Mouse (Mus musculus): ENCODE results near the gene BC016579. TPM values are rescaled to one million over a fixed set of nuclear protein-coding genes. Genes with fewer than 3 reads are reported as not detected.

Gene BC016579
- polyA plus RNA-seq (2015; fragmentation: Nextera tagmentation; extraction: Ambion mirVana) = 0.31 TPM in 2 replicates

DNA sequence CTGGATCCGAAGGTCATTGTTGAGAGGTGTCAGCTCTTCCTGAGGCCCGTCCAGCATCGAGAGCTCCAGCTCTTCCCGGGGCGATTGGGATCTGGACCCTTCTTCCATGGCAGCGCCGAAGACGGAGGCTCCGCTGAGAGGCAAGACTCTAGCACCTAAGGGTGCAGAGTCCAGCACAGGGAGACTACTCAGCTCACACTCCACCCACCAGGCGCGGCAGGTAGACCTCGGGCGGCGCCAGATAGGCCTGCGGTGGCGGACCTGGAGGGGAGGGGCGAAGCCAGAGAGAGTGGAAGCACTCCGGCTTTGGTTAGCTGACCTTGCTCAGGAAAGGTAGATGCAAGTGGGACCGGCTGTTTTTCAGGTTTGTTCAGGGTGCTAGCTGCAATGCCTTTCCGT lies at the start of gene BC016579:
Gene BC016579 (minus strand): TSS at position 135 of the 399 bp plus-strand sequence.
- Histone ChIP-seq H3K36me3 (no peaks in the 10 kb centered on the region), H3K4me1 (peaks cover 11% of the 10 kb centered on the region), H3K4me3 (peak within 1 kb of the TSS; percentile 28), H3K9me3 (no peaks in the 10 kb centered on the region), H3K4me2 (peak within 1 kb of the TSS; percentile 49), H3K27ac (no peak within 1 kb of the TSS), H3K9ac (no peak within 1 kb of the TSS), H3K27me3 (peaks cover 6% of the 10 kb centered on the region; the same call in 1 of the 2 replicates)
- WGBS = 7% methylated on average over 20 of the region's 20 CpGs
- ATAC-seq (ENCODE audit: insufficient number of reproducible peaks, low FRiP score, low TSS enrichment, low read depth) = no peak

DNA sequence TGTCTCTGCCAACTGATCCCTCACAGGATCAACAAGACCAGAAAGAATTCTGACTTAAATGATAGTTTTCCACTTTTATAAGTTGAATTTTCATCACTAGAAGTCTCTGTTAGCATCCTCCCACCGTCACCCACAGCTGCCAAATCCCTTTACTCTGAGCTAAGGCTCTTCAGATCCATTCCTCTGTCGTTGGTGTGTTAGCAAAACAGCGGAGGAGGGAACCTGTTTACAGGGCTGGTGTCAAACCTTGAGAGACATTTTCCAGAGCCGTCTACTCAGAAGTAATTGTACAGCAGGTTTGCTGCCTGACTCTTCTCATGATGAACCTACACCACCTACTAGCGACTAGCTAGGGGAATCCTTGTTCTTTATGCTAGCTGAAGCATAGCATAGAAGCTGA lies 45.4 kb upstream of the BC016579 start:
- H3K27ac ChIP-seq = no peak overlapping the region
- H3K9ac ChIP-seq = no peak overlapping the region
- H3K4me1 ChIP-seq = no peaks in the 10 kb centered on the region
- no peaks in the 10 kb centered on the region for H3K36me3 ChIP-seq
- H3K9me3 ChIP-seq = no peaks in the 10 kb centered on the region
- H3K27me3 ChIP-seq = no peaks in the 10 kb centered on the region
- H3K4me2 ChIP-seq = no peak overlapping the region
- 55% methylated on average over 5 of the region's 5 CpGs for WGBS
- ATAC-seq (ENCODE audit: insufficient number of reproducible peaks, low FRiP score, low TSS enrichment, low read depth) = no peak
- H3K4me3 ChIP-seq = no peak overlapping the region

DNA sequence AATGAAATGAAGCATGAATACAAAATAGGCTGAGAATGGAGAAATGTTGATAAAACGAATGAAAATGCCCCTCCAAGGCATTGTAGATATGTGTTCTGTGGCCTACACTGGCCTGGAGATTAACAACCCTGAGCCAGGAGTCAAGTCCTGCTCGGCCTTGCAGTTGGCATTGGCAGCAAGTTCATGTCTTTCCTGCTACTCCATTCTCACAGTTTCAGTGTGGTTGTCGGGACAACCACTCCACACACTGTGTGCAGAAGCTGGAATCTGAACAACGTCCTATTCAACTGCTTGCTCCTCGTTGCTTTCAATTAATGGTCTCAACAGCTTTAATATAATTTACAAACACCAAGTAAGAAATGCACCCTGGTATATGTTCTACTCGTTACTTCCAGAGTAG lies 44.1 kb upstream of the BC016579 start:
- Histone ChIP-seq H3K27ac (no peak overlapping the region), H3K9me3 (no peaks in the 10 kb centered on the region), H3K4me3 (no peak overlapping the region), H3K27me3 (no peaks in the 10 kb centered on the region), H3K9ac (no peak overlapping the region), H3K4me2 (no peak overlapping the region), H3K4me1 (no peaks in the 10 kb centered on the region), H3K36me3 (no peaks in the 10 kb centered on the region)
- 81% methylated on average over 6 of the region's 6 CpGs for WGBS
- ATAC-seq (ENCODE audit: insufficient number of reproducible peaks, low FRiP score, low TSS enrichment, low read depth) = no peak

DNA sequence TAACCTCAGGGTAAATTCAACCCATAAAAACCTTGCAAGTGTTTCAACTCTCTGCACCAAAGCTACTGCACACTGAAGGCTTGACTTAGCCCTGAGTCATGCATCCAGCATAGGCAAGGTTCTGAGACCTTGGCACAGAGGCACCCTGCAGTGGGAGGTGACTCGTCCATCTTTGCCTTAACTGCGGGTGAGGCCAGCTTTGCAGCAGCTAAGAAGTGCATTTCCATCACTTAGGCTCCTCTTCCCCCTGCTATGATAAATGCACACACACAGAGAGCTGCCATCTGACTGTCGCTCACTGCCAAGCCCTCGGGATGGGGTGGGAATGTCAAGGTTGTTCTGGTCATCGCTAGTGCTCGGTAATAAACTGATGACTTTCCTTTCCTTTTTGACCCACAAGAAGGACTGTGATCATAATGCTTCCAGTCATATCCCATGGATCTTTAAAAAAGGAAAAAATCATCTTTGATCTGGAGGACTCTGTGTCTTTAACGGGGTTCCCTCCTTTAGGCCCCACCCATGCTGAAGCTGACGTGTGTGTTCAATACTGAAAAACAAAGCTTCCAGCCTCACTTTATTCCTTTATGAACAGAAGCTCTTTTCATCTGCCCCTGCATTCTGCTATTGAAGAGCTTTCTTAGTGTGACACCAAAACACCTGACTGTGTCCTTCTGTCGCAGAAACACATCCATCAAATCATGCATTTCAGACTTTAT lies 41.7 kb upstream of the BC016579 start:
- Histone ChIP-seq H3K9me3 (no peaks in the 10 kb centered on the region), H3K4me3 (no peak overlapping the region), H3K4me2 (no peak overlapping the region), H3K36me3 (no peaks in the 10 kb centered on the region), H3K4me1 (no peaks in the 10 kb centered on the region), H3K27me3 (no peaks in the 10 kb centered on the region), H3K27ac (no peak overlapping the region), H3K9ac (no peak overlapping the region)
- WGBS = 77% methylated on average over 9 of the region's 9 CpGs
- no peak for ATAC-seq (ENCODE audit: insufficient number of reproducible peaks, low FRiP score, low TSS enrichment, low read depth)

DNA sequence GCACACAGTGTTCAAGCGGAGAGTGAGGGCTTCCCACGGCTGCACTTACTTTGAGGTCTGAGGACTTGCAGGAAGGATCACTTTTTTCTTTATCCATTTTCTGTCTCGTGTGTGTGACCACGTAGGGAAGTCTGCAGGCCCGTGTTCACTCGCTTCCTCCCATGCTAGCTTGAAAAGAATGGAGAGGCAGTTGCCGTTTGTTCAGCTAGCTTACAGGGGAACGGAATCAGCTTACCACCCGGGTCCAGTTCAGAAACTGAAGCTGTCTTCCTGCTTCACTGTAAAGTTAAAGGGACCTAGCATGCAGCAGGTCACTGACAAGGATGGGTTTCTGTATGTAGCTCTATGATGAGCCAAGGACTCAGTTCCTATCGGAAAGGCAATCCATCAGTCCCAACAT lies 39.7 kb upstream of the BC016579 start, which contains the start of gene Tmprss7:
Gene Tmprss7 (minus strand): TSS at position 101 of the 400 bp plus-strand sequence.
- Histone ChIP-seq H3K9ac (no peak within 1 kb of the TSS), H3K27ac (no peak within 1 kb of the TSS), H3K4me3 (no peak within 1 kb of the TSS), H3K9me3 (no peaks in the 10 kb centered on the region), H3K4me2 (no peak within 1 kb of the TSS), H3K27me3 (no peaks in the 10 kb centered on the region), H3K36me3 (no peaks in the 10 kb centered on the region), H3K4me1 (no peaks in the 10 kb centered on the region)
- ATAC-seq (ENCODE audit: insufficient number of reproducible peaks, low FRiP score, low TSS enrichment, low read depth) = no peak
- 62% methylated on average over 10 of the region's 10 CpGs for WGBS

DNA sequence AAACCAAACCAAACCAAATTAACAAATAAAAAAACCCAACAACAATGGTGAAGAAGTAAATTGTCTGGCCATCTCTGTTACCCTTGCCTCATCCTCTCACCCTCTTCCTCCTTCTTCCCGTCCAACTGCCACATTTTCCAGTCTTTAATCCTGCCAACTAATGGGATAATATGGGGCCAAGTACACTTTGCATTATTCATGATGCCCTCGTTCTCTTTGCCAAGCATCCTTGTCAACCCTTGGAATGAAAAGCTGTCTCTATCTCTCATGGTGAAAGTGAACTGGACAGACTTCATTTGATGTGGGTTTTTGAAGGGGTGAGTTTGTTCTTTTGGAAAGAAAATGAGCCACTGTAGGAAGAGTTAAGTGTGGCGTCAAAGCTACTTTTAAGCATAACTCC lies 39.0 kb upstream of the BC016579 start:
- no peak overlapping the region for H3K27ac ChIP-seq
- no peak overlapping the region for H3K4me3 ChIP-seq
- H3K36me3 ChIP-seq = no peaks in the 10 kb centered on the region
- no peaks in the 10 kb centered on the region for H3K27me3 ChIP-seq
- no peaks in the 10 kb centered on the region for H3K9me3 ChIP-seq
- no peaks in the 10 kb centered on the region for H3K4me1 ChIP-seq
- WGBS = 76% methylated on average over 3 of the region's 3 CpGs
- H3K4me2 ChIP-seq = no peak overlapping the region
- H3K9ac ChIP-seq = no peak overlapping the region
- ATAC-seq (ENCODE audit: insufficient number of reproducible peaks, low FRiP score, low TSS enrichment, low read depth) = no peak

DNA sequence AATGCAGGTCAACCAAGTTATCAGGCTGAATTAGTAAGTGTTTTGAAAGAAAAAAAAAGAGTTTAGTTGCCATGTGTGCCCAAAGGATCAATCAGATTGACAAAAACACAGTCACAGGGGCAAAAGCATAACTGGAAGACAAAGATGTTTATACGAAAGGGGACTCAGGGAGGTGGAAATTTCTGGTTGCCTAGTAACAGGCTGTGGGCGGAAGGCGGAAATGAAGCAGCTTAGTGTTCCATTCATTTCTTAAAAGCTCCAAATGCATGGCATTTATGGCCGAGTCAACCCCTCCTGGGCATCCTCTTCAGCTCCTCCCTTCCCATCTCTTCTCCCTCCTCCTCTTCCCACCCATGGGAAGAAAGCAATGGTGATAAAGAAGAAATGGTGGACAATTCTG lies 36.3 kb upstream of the BC016579 start:
- H3K9ac ChIP-seq = no peak overlapping the region
- no peak overlapping the region for H3K27ac ChIP-seq
- H3K4me2 ChIP-seq = no peak overlapping the region
- no peak for ATAC-seq (ENCODE audit: insufficient number of reproducible peaks, low FRiP score, low TSS enrichment, low read depth)
- H3K4me1 ChIP-seq = no peaks in the 10 kb centered on the region
- no peaks in the 10 kb centered on the region for H3K36me3 ChIP-seq
- 39% methylated on average over 4 of the region's 4 CpGs for WGBS
- no peaks in the 10 kb centered on the region for H3K27me3 ChIP-seq
- no peak overlapping the region for H3K4me3 ChIP-seq
- no peaks in the 10 kb centered on the region for H3K9me3 ChIP-seq

DNA sequence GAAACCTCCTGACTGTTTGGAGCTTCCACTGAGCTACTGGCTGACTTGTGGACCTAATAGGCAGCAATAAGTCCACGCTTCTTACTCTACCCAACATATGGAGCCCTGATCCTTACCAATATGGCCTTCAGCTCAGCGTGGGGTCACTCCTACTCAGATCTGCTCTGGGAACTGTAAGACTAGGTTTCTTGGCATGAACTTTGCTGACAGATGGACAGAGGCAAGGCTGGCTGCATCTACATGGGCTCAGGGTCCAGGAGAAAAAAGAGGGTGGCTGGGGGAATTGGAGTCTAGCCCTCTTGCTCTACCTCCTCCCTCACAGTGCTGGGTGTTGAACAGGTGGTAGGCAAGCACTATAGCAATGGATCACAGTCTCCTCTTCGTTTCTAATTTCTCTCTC lies 33.0 kb upstream of the BC016579 start:
- Histone ChIP-seq H3K9ac (no peak overlapping the region), H3K9me3 (no peaks in the 10 kb centered on the region), H3K4me3 (no peak overlapping the region), H3K4me2 (no peak overlapping the region), H3K4me1 (no peaks in the 10 kb centered on the region; the same call in 1 of the 2 replicates), H3K27me3 (no peaks in the 10 kb centered on the region), H3K36me3 (no peaks in the 10 kb centered on the region), H3K27ac (no peak overlapping the region)
- WGBS = 80% methylated on average over 3 of the region's 3 CpGs
- ATAC-seq (ENCODE audit: insufficient number of reproducible peaks, low FRiP score, low TSS enrichment, low read depth) = no peak

DNA sequence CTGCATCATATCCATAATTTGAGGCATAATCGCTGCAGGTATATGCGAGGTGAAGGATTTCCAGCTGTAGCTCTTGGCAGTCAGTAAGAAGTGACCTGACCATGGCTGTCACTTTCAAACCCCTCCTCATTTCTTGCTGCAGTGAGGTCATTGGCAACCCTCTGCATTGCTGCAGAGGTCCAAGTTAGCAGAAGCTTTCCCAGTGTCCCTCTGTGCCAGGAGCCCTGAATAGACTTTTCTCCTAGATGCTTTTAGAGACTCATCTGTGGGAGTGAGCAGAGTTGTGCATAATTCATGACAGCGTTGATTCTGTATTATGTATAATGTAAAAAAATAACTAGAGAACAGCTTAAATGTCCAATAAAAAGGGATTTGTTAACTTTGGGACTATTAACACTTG lies 31.4 kb upstream of the BC016579 start:
- no peak for ATAC-seq (ENCODE audit: insufficient number of reproducible peaks, low FRiP score, low TSS enrichment, low read depth)
- H3K9me3 ChIP-seq = no peaks in the 10 kb centered on the region
- H3K36me3 ChIP-seq = no peaks in the 10 kb centered on the region
- no peaks in the 10 kb centered on the region; the same call in 1 of the 2 replicates for H3K4me1 ChIP-seq
- no peak overlapping the region for H3K4me3 ChIP-seq
- 50% methylated on average over 3 of the region's 3 CpGs for WGBS
- no peak overlapping the region for H3K4me2 ChIP-seq
- no peak overlapping the region for H3K9ac ChIP-seq
- no peaks in the 10 kb centered on the region for H3K27me3 ChIP-seq
- H3K27ac ChIP-seq = no peak overlapping the region

DNA sequence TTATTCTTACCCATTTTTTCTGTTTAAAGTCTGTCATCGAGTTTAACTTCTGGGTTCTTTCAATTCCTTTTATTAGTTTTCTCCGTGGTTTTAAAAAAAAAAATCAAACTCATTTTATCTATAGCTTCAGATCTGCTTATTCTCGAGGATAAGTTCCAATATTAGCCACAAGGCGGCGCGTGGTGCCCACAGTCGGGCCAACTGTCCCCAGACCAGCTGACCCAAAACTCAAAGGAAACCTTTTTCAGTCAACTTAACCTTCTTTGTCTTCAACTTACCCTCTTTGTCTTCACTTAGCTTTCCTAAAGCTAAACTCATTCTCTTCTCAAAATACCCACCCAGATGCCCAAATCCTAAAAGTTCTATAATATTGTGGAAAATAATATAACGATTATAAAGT lies 30.9 kb upstream of the BC016579 start:
- no peak for ATAC-seq (ENCODE audit: insufficient number of reproducible peaks, low FRiP score, low TSS enrichment, low read depth)
- Histone ChIP-seq H3K27ac (no peak overlapping the region), H3K36me3 (no peaks in the 10 kb centered on the region), H3K9ac (no peak overlapping the region), H3K27me3 (no peaks in the 10 kb centered on the region), H3K4me3 (no peak overlapping the region), H3K4me2 (no peak overlapping the region), H3K9me3 (no peaks in the 10 kb centered on the region), H3K4me1 (no peaks in the 10 kb centered on the region; the same call in 1 of the 2 replicates)
- whole genome bisulfite sequencing = 15% methylated on average over 8 of the region's 8 CpGs

DNA sequence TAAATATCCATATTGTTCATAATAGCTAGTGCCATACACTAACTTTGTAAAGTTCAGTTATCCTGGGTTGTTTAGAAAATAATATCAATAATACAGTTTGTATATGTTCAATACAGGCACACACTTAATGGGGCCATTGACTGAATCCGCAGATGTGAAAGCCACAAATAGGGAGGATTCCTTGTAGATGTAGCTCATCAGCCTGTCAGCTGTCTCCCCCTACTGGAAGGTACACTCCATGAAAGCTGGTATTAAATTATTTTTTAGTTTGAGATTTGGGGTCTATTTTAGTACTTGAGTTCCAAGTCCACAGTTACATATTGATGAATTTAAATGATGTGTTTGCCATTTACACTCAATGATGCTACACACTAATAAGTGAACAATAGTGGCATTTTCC lies 22.6 kb upstream of the BC016579 start:
- Histone ChIP-seq H3K27ac (no peak overlapping the region), H3K27me3 (no peaks in the 10 kb centered on the region), H3K9ac (no peak overlapping the region), H3K4me2 (no peak overlapping the region), H3K9me3 (no peaks in the 10 kb centered on the region), H3K4me1 (no peaks in the 10 kb centered on the region), H3K4me3 (no peak overlapping the region), H3K36me3 (no peaks in the 10 kb centered on the region)
- ATAC-seq (ENCODE audit: insufficient number of reproducible peaks, low FRiP score, low TSS enrichment, low read depth) = no peak
- WGBS = 36% methylated on average over 1 of the region's 1 CpGs

DNA sequence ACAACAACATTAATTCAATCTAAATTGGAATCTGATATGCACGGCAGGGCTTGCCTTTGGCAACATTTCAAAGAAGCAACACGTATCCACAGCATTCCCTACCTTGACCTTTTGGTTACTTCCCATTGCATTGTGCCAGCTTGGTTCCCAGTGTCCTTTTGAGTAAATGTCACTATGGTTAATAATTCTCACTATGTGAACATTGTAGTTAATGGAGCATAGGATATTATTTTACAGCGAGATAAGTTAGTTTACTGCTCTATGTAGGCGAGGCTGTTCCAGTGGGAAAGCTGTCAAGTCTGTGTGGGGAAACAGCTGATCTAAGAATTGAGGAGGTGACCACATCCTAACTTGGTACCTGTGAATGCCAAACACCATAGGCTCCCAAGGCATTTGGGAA lies 16.1 kb upstream of the BC016579 start:
- no peak overlapping the region for H3K4me2 ChIP-seq
- H3K27ac ChIP-seq = no peak overlapping the region
- no peak overlapping the region for H3K9ac ChIP-seq
- no peaks in the 10 kb centered on the region for H3K27me3 ChIP-seq
- H3K4me3 ChIP-seq = no peak overlapping the region
- WGBS = 66% methylated on average over 4 of the region's 4 CpGs
- ATAC-seq (ENCODE audit: insufficient number of reproducible peaks, low FRiP score, low TSS enrichment, low read depth) = no peak
- H3K4me1 ChIP-seq = no peaks in the 10 kb centered on the region
- no peaks in the 10 kb centered on the region for H3K9me3 ChIP-seq
- H3K36me3 ChIP-seq = no peaks in the 10 kb centered on the region

DNA sequence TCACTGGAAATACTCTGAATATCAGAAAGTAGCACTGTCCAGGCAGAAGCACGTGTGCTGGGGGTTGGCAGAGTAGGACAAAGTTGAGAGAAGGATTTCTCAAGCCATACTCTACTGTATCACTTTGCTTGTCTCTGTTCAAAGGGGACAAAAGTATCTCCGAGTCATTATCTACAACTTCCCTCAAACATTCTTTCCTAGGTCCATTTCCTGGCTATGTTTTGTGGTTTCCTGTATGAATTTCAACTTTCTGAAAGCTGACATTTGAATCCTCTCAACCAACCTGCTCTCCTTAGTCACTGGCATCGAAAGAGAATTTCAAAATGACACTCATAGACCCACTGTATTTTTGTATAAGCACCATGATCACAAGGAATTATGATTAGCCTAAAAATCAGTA lies 14.3 kb upstream of the BC016579 start:
- no peak for ATAC-seq (ENCODE audit: insufficient number of reproducible peaks, low FRiP score, low TSS enrichment, low read depth)
- Histone ChIP-seq H3K27me3 (no peaks in the 10 kb centered on the region), H3K4me3 (no peak overlapping the region), H3K27ac (no peak overlapping the region), H3K9ac (no peak overlapping the region), H3K4me1 (no peaks in the 10 kb centered on the region), H3K4me2 (no peak overlapping the region), H3K36me3 (no peaks in the 10 kb centered on the region), H3K9me3 (no peaks in the 10 kb centered on the region)
- 72% methylated on average over 3 of the region's 3 CpGs for WGBS
